Mouse (Mus musculus) heart, postnatal 10 days (tissue): ENCODE data around the gene Tmem273. TPM values are rescaled to one million over a fixed set of nuclear protein-coding genes. Genes with fewer than 3 reads are reported as not detected.

Experiments
- DNase-seq, 2 experiments: peaks; one replicate each; pipeline ENCODE4 v3.0.0; 2021
- intact Hi-C: fragments of 180-260 bp; cut with DNase I; formaldehyde crosslinking; loops from one replicate; pipeline ENCODE4 v1.15.1; 2025
- total RNA-seq, 2 experiments: library from RNA; stranded (reverse); gene quantifications; 2 replicates each; pipeline ENCODE4 v1.2.3; 2021

Gene Tmem273
- under 1 TPM; 0.50 to 0.99 TPM for total RNA-seq

DNA sequence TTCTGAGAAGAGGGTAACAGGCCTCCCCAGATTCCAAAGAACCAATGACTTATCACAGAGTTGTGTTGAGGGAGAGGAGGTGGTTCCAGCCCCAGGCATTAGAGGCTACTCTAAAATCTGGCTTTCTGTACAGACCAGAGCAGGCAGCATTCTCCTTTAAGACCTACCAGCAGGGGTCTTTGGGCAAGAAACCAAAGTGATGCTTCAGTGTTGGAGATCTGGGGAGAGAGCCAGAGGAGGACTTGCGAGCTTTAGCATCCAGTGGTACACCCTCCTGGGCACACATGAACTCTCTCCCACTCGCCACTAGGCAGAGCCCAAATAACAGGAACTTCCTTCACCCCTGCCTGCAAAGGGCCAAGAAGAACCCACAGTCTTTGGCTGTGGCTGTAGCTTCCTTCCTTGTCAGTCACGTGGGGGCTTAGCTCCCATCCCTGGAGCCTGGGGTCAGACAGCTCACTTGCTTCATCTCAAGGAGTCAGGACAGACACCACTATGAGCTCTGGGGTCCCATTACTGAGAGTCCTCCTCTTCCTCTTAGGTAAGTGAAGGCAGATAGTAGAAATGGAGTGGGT is at the start of gene Tmem273:
Tmem273 (plus strand) TSS at position 408 of the 575 bp plus-strand sequence.
- no peak for DNase-seq
- intact Hi-C loops = no loop called here

DNA sequence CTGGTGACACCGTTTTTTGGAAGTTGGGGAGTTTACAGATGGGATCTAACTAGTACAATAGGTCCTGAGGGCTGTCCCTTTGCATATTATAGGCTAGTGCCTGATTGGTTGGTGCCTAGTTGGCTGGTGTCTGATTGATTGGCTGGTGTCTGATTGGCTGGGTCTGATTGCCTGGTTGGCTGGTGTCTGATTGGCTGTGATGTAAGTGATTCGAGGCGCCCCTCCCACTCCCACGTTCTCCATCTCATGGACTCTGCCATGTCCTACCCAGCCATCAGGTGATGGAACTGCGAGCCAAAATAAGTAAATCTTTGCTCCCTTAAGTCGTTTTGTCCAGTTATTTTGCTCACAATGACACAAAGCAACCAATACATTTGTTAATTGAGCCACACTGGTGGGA is 49.2 kb upstream of the Tmem273 start:
- no peak for DNase-seq
- intact Hi-C loops = no loop called here

DNA sequence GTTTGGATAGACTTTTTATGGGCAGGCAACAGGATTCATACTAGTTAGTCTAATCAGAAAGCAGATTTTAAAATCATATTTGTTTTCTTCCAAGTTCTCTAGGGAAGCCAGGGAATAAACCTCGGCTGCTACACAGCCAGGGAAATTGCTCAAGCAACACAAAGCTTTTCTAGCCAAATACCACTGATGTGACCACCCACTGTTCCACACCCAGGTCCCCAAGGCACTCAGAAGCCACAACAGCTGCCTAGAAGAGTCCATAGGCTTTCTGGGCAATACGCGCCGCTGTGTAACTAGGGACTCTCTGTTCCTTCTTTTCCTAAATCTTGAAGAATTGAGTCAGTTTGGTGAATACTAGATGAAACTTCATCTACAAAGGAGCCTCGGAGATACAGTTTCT is 47.2 kb upstream of the Tmem273 start:
- intact Hi-C loops = no loop called here
- DNase-seq = peak; percentile 35 to 52

DNA sequence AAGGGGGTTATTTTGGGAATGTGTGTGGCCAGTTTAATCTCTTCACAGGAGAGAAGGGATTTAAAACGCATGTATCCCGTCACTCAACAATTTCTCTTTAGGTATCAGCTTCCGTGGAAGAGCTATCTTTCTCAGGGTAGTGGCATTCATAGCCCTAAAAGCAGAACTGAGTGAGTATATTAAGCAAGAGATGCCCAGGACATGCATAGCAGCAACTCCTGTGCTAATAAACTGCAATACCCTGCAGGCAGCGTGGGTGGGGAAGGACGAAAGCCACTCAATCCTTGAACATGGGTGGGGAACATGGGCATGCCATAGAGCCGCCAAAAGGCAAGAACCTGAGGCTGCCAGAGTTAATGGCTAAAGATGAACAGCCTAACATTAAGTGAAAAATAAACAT is 37.2 kb upstream of the Tmem273 start:
- DNase-seq = no peak
- intact Hi-C loops = no loop called here

DNA sequence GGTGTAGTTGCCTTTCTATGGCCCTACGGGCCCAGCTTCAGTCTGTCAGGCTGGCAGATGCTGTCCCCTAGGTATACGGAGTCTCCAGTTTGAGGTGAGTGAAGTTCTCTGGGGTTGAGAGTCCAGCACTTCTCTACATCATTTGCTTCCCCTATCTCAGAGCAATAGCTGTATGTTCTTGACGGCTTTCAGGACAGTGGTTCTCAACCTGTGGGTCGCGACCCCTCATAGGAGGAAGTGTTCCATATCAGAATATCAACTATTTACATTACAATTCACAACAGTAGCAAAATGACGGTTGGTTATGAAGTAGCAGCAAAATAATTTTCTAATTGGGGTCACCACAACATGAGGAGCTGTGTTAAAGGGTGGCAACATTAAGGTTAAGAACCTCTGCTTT is 35.0 kb upstream of the Tmem273 start:
- intact Hi-C loops = no loop called here
- DNase-seq = no peak

DNA sequence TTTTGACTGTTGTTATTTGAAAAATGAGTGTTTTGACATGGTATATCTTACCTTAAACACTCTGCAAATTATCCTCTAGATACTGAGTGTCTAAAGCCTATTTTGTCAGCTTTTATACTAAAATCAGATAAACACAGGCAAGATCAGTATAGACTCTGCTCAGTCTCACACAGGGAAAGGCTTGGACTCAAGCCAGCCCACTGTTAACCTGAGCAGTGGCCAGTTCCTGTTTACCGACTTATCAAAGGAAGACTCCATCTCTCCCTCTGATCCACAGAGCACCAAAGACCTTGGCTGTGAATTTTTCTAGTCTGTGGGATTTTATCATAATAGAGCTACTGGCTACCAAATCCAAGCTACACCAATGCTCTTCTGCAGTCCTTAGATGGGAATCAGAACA is 31.5 kb upstream of the Tmem273 start:
- no peak for DNase-seq
- intact Hi-C loops = no loop called here

DNA sequence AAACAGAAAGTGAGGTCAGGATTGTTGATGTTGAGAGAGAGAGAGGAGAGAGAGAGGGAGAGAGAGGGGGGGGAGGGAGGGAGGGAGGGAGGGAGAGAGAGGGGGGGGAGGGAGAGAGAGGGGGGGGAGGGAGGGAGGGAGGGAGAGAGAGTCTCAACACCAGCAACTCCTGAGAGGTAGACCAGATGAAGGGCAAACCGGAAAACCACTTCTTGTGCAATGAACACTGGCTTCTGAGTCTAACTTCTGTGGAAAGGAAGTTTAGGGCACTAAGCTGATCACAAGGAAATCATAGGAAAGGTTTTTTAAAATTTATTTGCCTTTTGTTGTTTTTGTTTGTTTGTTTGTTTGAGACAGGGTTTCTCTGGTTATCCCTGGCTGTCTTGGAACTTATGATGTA is 23.6 kb upstream of the Tmem273 start:
- DNase-seq = no peak
- intact Hi-C loops = no loop called here

DNA sequence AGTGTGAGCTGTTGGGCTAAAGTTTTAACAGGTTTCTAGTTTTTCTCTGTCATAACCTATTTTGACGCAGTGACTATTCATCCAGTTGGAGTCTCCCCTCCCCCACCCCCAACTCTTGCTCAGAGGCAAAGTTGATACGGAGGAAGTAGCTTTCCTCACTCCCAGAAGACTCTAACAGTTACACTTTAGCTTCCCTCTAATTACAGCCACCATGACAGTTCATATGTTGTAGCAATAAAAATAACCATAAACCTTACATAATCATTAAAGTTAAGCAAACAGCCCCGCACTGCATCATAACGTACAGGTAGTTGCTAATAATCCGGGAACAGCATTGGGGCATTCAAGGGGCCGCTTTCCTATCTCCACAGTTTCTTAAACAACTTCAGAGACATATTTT is 15.2 kb upstream of the Tmem273 start:
- DNase-seq = no peak
- intact Hi-C loops = loop anchor here (5.0 to 10.0 kb wide), 2 partner anchors 117 to 434 kb away; no protein-coding TSS in a partner anchor

DNA sequence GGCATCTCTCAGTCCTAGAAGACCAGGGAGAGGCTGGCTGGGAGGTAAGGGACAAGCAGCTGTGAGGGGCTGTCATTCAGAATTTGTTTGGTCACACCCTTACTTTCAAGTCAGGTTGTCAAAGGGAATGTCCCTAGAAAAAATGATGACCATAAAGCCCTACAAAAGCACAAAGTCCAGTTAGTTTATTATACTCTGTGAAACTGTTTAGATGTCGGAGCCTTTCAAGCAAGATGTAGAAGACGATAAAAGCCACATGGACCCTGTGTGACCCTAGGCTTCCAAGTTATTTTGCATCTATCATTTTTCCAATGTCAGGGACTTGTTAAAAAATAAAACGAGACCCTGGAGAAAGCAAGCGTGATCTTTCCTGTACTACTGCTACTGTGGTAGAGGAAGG is 13.7 kb upstream of the Tmem273 start:
- intact Hi-C loops = loop anchor here (2.0 to 10.0 kb wide), 3 partner anchors 115 to 433 kb away; no protein-coding TSS in a partner anchor
- DNase-seq = no peak

DNA sequence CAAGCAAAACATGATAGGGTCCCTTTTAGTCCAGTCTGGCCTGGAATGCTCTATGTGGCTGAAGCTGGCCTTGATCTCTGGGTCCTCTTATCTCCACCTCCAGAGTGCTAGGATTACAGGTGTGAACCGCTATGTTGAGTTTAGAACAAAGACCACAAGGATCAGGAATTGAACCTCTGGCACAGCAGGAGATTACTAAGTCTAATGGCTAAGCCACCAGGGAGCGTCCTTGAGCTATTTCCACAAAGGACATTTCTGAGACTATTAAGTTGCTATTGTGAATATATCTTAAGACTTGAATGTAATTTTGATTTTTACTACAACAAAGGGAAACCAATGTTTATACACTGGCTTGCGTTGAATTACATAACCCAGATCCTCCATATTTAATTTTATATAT is 13.0 kb upstream of the Tmem273 start:
- peak; percentile 50 to 58 for DNase-seq
- intact Hi-C loops = loop anchor here (1.0 to 10.0 kb wide), 4 partner anchors 115 to 432 kb away; no protein-coding TSS in a partner anchor

DNA sequence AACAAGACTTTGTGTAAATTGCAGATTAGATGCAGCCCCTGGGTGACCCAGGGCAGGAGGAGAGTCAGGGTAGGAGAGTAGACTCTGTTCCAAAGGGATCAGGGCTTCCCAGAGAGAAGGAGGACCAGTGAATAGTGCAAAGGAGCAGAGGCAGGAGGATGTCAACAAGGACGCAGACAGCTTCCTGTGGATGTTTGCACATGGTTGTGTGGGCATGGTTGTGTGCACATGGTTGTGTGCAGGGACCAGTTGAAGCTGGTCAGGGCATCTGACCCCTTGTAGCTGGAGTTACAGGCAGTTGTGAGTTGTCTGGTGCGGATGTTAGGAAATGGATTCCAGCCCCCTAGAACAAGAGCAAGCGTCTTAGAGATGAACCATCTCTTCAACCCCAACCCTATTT is 12.3 kb upstream of the Tmem273 start:
- no peak for DNase-seq
- intact Hi-C loops = loop anchor here (1.0 to 10.0 kb wide), 4 partner anchors 114 to 431 kb away; no protein-coding TSS in a partner anchor

DNA sequence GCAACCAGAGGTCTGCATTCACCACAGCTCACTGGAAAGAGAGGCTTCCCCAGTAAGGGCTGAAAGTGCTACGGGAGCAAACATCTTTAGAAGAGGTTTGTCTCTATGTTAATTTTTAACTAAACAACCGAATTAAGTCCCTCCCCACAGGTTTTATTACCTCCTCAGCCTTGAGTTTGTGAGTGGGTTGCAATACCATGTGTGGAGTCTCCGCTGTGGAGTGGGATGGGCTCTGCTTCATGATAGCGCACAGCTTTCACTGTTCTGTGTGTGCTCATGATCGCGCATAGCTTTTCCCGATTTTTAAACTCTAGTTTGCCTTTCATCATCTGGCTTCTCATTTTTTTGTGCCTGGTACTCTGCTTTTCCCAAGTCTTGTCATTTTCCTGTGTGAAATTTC is 9.7 kb upstream of the Tmem273 start:
- no peak for DNase-seq
- intact Hi-C loops = loop anchor here (10.0 kb wide), 1 partner anchor 429 kb away; no protein-coding TSS in a partner anchor

DNA sequence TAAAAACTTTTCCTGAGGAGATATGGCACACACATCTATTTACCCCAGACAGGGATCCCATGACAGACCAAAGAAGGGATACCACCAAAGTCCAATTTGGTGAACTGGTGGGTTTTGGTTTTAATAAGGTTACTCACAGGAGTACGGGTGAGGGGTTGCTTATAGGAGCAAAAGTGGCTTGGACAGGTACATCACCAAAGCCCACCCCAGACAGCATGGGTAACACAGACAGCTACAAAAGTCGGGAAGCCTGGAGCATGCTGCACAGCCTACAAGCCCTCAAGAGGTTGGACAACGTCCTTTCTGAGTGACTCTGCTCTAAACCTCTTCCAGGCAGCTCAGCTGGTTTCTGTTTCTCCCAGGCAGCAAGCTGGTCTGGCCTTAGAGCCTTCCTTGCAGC is 7.4 kb upstream of the Tmem273 start:
- no peak for DNase-seq
- intact Hi-C loops = loop anchor here (10.0 kb wide), 1 partner anchor 426 kb away; no protein-coding TSS in a partner anchor

DNA sequence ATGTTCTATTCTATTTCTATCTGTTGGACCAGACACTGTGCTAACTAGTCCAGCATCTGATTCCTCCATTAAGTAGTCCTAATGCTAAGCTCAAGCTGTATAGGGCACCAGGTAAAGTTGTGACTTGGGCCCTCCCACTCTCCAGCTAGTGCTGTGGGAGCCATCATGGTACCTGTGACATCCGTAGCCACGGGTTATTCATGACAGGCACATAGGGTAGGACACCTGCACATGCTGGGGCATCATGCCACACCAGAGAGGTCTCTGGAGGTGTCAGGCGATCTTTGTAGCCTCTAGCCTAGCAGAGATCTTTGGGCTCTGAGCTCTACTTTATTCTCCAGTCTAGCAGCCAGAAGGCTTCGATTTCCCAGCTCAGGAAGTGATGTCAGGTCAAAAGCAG is 2.9 kb upstream of the Tmem273 start:
- intact Hi-C loops = no loop called here
- DNase-seq = no peak

DNA sequence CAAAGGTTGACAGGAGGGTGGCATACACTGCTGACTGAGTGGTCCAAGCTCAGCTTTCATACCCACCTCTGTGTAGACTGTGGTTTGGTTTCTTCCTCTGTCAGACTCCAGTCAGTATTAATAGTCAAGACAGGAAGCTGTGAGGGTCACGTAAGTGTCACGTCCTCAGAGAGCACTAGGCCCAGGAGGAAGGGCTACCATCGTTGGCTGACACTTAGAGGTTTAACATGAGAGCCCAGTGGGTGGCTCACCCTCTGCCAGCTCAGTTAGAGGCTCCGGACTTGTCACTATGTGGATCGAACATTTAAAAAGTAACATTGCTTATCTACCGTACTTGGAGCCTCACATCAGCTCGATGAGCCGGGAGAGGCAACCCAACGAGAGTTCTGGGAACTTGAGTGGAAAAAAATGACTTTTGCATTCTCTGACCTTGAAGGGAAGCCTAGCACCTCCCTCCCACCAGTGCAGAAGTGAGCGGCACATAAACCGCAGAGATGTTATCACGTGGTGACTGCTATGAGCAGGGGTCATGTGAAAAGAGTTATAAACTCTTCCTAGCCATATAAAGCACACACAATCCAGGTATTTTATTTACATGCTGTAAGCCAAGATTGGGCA is 1.5 kb upstream of the Tmem273 start:
- peak; percentile 17 to 25 for DNase-seq
- intact Hi-C loops = no loop called here

DNA sequence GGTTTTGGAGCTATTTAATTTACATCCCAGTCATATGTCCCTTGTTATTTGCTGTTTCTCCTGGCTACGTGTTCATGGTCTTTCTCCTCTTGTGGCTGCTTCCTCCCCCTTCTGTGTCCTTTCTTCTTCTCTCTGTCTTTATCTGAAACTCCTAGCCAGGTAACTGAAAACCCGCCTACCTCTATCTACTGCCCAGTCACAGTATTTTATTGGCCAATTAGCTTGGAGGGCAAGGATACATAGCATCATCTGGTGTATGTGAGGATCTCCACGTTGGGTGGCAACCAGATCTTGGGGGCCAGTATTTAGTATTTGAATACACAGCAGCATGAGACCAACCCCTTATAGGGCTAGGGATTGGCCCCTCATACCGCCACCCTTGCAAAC is 1.0 kb upstream of the Tmem273 start:
- no peak for DNase-seq
- intact Hi-C loops = no loop called here

DNA sequence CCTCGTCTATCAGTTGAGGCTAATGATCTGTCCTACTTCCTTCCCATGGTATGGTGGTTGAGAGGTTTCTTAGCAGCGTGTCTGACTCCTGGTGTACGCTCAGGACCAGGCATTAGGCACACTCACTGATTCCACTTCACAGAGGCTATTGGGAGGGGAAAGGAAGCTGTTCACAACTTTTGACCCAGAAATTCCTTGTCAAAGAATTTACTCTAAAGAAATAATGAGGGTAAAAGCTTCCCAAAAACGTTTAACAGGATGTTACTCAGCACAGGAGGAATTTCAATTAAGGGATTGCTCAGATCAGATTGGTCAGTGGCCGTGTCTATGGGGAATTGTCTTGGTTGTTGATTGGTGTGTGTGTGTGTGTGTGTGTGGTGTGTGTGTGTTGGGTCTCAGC is 1.9 kb downstream of the Tmem273 start:
- intact Hi-C loops = no loop called here

DNA sequence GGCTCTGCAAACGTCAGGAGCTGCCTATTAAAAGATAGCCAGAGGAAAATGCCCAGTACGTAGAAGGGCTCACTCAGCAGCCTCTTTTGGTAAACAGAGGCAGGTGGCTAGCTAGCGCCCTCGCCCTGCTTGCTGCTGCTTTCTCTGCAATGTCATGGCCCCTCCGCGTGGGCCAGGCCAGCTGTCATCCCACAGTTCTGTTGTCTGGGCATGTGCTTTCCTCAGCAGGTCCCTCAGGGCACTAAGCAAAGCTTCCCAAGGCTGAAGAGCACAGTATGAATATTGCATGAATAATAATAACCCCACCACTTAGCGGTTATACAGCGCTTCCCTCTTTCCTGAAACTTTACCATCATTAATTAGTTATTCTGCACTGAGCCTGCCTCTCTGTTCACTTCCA is 10.6 kb downstream of the Tmem273 start:
- intact Hi-C loops = no loop called here

More for the DNA sequence above, 1.9 kb downstream of the Tmem273 start:
- no peak for DNase-seq

DNA sequence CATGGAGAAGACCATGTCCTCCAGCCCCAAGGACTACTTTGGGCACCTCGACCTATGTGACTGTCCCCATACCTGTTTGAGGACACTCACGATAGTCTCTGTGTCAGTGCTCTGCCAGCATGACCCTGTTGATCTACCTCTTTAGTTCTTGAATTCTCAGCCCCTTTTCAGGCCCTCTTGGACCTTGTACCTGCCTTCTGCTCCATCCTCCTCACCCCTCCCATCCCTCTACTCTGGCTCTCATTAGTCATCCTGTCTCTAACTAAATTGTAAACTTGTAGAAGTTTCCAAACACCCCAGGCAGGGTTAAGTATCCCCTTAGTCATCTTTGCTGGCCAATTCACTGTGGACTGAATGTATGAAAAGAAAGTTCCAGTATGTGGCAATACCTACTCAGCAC is 12.0 kb downstream of the Tmem273 start:
- no peak for DNase-seq
- intact Hi-C loops = no loop called here

More for the DNA sequence above, 10.6 kb downstream of the Tmem273 start:
- DNase-seq = no peak

DNA sequence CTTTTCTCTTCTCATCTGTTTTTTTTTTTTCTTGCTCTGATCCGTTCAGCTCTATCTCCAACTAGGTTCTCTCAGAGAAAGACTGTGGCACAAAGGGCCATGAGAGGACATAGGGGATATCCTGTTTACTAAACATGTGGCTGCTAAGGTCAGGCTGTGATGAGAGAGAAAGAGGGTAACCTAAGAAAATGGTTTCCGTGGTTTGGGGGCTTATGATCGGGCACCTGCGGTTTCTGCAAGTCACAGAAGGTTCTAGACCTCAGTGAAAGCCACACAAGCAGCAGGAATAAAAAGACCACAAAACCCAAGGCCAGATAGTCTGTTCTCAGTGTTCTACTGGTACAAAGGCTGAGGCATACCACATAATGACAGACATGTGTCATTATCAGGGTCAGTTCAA is 12.6 kb downstream of the Tmem273 start:
- no peak for DNase-seq
- intact Hi-C loops = no loop called here

DNA sequence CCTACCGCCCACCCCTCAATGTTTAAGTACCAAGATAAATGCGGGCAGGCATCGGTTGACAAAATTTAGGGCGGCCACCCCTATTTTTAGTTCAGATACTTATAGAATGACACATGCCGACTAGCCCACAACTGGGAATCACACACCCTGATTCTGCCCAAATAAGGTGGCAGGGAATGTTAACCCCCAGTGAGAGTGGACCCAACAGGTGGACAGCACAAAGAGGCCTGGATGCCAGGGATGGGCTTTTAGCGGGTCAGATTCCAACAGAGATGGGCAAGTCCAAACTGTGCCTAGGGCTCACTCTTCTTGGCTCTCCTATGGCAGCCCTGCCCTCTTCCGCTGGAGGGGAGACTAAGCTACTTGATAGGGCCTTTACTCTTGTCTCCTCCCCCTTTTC is 14.3 kb downstream of the Tmem273 start:
- no peak for DNase-seq
- intact Hi-C loops = loop anchor here (10.0 kb wide), 1 partner anchor 175 kb away; no protein-coding TSS in a partner anchor

DNA sequence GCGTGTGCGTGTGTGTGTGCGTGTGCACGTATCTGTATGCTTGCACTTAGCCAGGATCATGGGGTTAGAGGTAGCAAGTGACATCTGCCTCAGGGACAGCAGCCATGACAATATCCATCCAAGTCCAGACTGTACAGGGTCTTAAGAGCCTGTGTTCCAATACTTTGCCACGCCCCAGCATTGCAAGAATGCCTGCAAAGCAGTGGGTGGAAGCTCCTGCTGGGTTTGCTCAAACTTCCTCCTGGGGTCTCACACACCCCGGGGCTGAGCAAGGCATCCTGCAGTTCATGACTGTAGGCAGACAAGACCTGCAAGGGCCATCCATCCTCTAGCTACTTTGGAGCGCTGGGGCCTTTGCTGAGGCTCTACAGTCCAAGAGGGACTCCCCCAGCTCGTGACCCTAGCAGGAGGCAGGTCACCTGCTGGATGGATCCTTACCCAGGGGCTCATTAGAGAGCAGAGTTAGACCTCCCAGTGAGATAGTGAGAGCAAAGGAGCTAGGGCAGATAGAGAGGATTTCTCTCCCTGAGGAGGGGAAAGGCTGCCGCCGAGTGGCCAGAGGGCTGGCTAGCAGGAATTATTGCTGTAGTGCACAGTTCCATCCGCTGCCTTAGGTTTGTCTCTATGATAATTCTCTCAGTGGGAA is 15.4 kb downstream of the Tmem273 start:
- intact Hi-C loops = loop anchor here (10.0 kb wide), 1 partner anchor 176 kb away; no protein-coding TSS in a partner anchor
- DNase-seq = peak; percentile 55 to 68
